Mouse (Mus musculus) midbrain, embryonic 15.5 days (tissue): ENCODE data around the gene Esrra. TPM values are rescaled to one million over a fixed set of nuclear protein-coding genes. Genes with fewer than 3 reads are reported as not detected.

Source experiments
- ATAC-seq: fragments of 200-750 bp; cut with Nextera tagmentation; replicated peaks from 2 replicates; pipeline ENCODE4 v1.8.0; 2017; ENCODE audit warnings: moderate TSS enrichment
- H3K27ac ChIP-seq: fragments of 300-500 bp; sonication (generic); 2 replicates; pipeline ENCODE4 v1.5.1; 2015; ENCODE audit warnings: mild to moderate bottlenecking, inconsistent platforms
- H3K27me3 ChIP-seq: fragments of 300-500 bp; sonication (generic); replicated peaks from 2 replicates; pipeline ENCODE4 v1.6.1; 2015; ENCODE audit warnings: inconsistent platforms
- H3K36me3 ChIP-seq: fragments of 300-500 bp; sonication (generic); replicated peaks from 2 replicates; pipeline ENCODE4 v1.6.1; 2015; ENCODE audit warnings: inconsistent platforms
- H3K4me1 ChIP-seq: fragments of 300-500 bp; sonication (generic); 2 replicates; pipeline ENCODE4 v1.6.1; 2015; ENCODE audit warnings: inconsistent platforms
- H3K4me2 ChIP-seq: fragments of 300-500 bp; sonication (generic); 2 replicates; pipeline ENCODE4 v1.6.1; 2015; ENCODE audit warnings: inconsistent platforms, mild to moderate bottlenecking, moderate library complexity
- H3K4me3 ChIP-seq: fragments of 300-500 bp; sonication (generic); 2 replicates; pipeline ENCODE4 v1.5.1; 2015; ENCODE audit warnings: mild to moderate bottlenecking, inconsistent platforms
- H3K9ac ChIP-seq: fragments of 300-500 bp; sonication (generic); 2 replicates; pipeline ENCODE4 v1.6.1; 2015; ENCODE audit warnings: mild to moderate bottlenecking, inconsistent platforms
- H3K9me3 ChIP-seq: fragments of 300-500 bp; sonication (generic); 2 replicates; pipeline ENCODE4 v1.6.1; 2016; ENCODE audit warnings: inconsistent platforms
- WGBS: fragments of 180-500 bp; shearing (Covaris S2); methylation state at CpG from one replicate; pipeline ENCODE4 v1.1.7; 2015; ENCODE audit warnings: mixed read lengths; 5-methylcytosine and 5-hydroxymethylcytosine counted together
- polyA plus RNA-seq: library from polyadenylated mRNA; unstranded; fragments of >200 nt; fragmentation: Nextera tagmentation; extraction: Ambion mirVana; gene quantifications from 2 replicates; pipeline ENCODE4 v1.2.1, GENCODE M21; 2015

The Esrra gene
- polyA plus RNA-seq, 1 experiment from 2014 or later: 16.2 TPM

DNA sequence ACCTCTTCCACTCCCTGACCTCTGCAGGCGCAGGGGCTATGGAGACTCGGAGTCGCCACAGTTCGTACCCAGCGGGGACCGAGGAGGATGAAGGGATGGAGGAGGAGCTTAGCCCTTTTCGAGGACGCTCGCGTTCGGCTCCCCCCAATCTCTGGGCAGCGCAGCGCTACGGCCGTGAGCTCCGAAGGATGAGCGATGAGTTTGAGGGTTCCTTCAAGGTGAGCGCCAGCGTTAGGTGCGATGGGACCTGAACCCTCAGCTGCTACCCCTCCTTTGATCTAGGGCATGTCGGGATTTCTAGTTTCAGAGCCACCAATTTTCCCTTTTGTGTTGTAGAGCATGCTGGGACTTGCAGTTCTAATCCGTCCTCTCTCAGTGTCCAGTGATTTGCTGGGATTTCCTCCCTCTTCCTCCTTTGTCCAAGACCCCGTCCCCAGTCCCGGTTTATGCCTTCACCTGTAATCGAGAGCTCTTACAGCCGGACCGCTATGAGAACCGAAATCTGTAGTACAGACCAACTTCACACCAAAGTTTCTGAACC lies 29.1 kb upstream of the Esrra start:
- peak overlapping the region; percentile 90 for H3K4me2 ChIP-seq
- H3K9ac ChIP-seq: peak overlapping the region; percentile 69
- H3K36me3 ChIP-seq: 0 out of 2 replicates have a peak, but pooled peaks cover 3% of the 10 kb centered on the region
- peak overlapping the region; percentile 94 for H3K27ac ChIP-seq
- H3K4me3 ChIP-seq: peak overlapping the region; percentile 62
- no peaks in the 10 kb centered on the region for H3K9me3 ChIP-seq
- peak; percentile 57 for ATAC-seq
- H3K4me1 ChIP-seq: peaks cover 23% of the 10 kb centered on the region
- no peaks in the 10 kb centered on the region for H3K27me3 ChIP-seq
- under 1% methylated on average over 28 of the region's 28 CpGs for whole genome bisulfite sequencing

DNA sequence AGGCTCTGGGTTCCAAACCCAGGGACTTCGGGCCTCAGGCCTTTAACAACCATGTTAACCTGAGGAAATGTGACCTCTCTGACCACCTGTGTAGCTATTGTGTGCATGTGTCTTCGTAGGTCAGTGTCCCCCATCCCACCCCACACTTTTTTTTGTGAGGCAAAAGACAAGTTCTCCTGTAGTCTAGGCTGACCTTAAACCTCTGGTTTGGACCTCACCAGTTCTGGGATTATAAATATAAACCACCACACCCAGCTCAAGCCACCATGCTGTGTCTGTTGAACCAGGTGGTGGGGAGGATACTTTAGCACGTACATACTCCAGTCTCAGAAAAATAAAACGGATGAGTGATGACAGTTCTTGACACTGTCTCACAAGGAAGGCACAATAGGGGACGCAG lies 28.3 kb upstream of the Esrra start:
- peak overlapping the region; percentile 94; the same call in 1 of the 2 replicates for H3K27ac ChIP-seq
- 51% methylated on average over 5 of the region's 5 CpGs for WGBS

DNA sequence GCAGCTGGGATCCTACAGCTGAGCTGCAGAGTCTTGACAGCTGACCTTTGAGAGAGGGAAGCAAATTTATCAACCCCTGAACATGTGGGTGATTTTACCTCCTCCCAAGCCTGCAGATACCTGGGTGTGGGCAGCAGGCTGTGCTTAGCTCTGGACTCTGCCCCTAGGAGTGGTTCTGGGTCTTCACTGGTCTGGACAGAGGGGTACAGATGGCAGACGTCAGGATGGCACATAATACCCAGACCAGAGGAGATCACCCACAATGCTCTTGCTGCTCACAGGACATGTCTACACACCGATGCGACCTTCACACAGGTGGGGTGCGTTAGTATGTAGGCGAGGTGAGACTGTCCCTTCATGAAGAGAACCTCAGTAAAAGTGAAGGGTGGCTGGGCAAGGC lies 27.9 kb upstream of the Esrra start:
- no peaks in the 10 kb centered on the region for H3K27me3 ChIP-seq
- H3K36me3 ChIP-seq: 0 out of 2 replicates have a peak, but pooled peaks cover 3% of the 10 kb centered on the region
- no peaks in the 10 kb centered on the region for H3K9me3 ChIP-seq
- no peak overlapping the region; the same call in 1 of the 2 replicates for H3K4me3 ChIP-seq
- ATAC-seq: no peak
- no peak overlapping the region for H3K9ac ChIP-seq
- H3K4me2 ChIP-seq: no peak overlapping the region
- H3K27ac ChIP-seq: no peak overlapping the region
- 89% methylated on average over 5 of the region's 5 CpGs for WGBS
- peaks cover 23% of the 10 kb centered on the region for H3K4me1 ChIP-seq

More for the DNA sequence above, 28.3 kb upstream of the Esrra start:
- no peak for ATAC-seq
- peak overlapping the region; percentile 69 for H3K9ac ChIP-seq
- H3K9me3 ChIP-seq: no peaks in the 10 kb centered on the region
- H3K36me3 ChIP-seq: 0 out of 2 replicates have a peak, but pooled peaks cover 3% of the 10 kb centered on the region
- peaks cover 23% of the 10 kb centered on the region for H3K4me1 ChIP-seq
- peak overlapping the region; percentile 62 for H3K4me3 ChIP-seq
- peak overlapping the region; percentile 90 for H3K4me2 ChIP-seq
- H3K27me3 ChIP-seq: no peaks in the 10 kb centered on the region

DNA sequence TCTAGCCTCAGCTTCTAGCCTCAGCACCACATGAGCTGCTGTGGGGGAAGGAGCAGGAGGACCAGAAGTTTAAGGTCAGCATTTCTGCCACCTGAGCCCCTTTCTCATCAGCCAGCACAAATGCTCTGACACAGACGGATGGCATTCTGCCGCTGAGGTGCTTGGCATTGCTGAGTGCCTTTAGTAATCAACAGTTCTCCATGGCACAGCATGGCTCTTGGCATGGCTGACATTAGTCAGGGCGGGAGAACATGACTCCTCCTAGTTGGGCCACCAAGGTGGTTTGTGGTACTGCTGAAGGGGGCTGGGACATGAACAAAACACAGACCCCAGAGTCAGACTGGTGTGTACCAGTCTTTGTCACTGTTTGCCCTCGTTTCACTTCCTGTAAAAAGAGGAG lies 26.6 kb upstream of the Esrra start:
- Histone ChIP-seq H3K9me3 (no peaks in the 10 kb centered on the region), H3K27me3 (no peaks in the 10 kb centered on the region), H3K27ac (no peak overlapping the region), H3K4me3 (no peak overlapping the region), H3K4me1 (peaks cover 26% of the 10 kb centered on the region), H3K4me2 (no peak overlapping the region), H3K9ac (no peak overlapping the region), H3K36me3 (0 out of 2 replicates have a peak, but pooled peaks cover 3% of the 10 kb centered on the region)
- ATAC-seq: no peak
- 83% methylated on average over 4 of the region's 4 CpGs for WGBS

DNA sequence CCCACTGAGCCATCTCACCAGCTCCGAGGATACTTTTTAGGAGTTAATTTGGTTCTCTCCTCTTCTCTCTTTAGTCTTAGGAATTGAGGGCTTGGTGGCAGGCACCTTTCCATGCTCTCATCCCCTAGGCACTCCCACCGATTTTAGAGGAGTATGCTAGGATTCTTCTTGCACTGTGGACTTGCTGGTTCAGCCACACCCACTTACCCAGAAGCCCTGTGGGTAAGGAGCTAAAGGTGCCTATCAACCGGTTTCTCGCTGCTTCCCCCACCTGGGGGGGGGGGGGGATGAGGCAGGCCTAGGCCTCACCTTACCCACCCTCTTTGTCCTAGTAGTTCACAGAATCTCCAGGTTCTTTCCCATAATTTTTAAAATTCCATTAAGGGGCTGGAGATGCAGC lies 26.1 kb upstream of the Esrra start:
- 57% methylated on average over 4 of the region's 4 CpGs for WGBS
- no peak overlapping the region for H3K4me2 ChIP-seq
- 0 out of 2 replicates have a peak, but pooled peaks cover 3% of the 10 kb centered on the region for H3K36me3 ChIP-seq
- H3K9ac ChIP-seq: no peak overlapping the region
- peaks cover 26% of the 10 kb centered on the region for H3K4me1 ChIP-seq
- no peak for ATAC-seq
- no peak overlapping the region for H3K4me3 ChIP-seq
- H3K27ac ChIP-seq: no peak overlapping the region
- H3K9me3 ChIP-seq: no peaks in the 10 kb centered on the region
- no peaks in the 10 kb centered on the region for H3K27me3 ChIP-seq

DNA sequence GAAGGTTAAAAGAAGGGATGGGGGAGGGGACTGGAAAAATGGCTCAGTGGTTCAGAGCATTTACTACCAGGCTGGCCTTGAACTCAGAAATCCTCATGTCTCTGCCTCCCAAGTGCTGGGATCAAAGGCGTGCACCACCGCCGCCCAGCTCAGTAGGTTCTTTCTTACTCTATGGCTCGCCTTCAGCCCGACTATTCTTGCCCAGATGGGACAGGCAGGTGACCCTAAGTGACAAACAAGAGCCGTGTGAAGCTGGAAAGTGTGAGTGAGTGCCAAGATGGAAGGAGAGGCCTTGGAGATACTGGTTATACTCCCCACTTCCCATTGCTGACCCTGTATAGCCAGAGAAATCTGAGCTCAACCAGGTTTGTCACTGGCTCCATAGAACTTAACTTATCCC lies 22.1 kb upstream of the Esrra start:
- no peaks in the 10 kb centered on the region for H3K9me3 ChIP-seq
- H3K27ac ChIP-seq: no peak overlapping the region
- H3K4me1 ChIP-seq: peaks cover 34% of the 10 kb centered on the region
- no peak for ATAC-seq
- WGBS: 94% methylated on average over 6 of the region's 6 CpGs
- no peaks in the 10 kb centered on the region for H3K27me3 ChIP-seq
- H3K9ac ChIP-seq: no peak overlapping the region
- H3K36me3 ChIP-seq: 0 out of 2 replicates have a peak, but pooled peaks cover 3% of the 10 kb centered on the region
- no peak overlapping the region for H3K4me3 ChIP-seq
- no peak overlapping the region for H3K4me2 ChIP-seq

DNA sequence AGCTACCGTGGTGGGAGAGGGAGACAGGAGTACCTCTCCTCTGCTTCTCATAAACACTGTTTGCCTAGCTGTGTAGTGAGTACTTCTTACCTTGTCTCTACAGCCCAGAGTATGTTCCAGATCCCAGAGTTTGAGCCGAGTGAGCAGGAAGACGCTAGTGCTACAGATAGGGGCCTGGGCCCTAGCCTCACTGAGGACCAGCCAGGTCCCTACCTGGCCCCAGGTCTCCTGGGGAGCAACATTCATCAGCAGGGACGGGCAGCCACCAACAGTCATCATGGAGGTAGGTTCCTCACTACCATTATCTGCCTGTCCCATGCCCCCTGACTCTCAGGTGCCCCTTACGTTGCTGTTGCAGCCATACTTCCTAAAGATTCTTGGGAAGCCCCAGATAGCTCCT lies 21.2 kb upstream of the Esrra start:
- 28% methylated on average over 5 of the region's 5 CpGs for WGBS
- Histone ChIP-seq H3K9me3 (no peaks in the 10 kb centered on the region), H3K27me3 (no peaks in the 10 kb centered on the region), H3K9ac (peak overlapping the region; percentile 90), H3K36me3 (0 out of 2 replicates have a peak, but pooled peaks cover 3% of the 10 kb centered on the region), H3K4me3 (peak overlapping the region; percentile 68), H3K4me2 (peak overlapping the region; percentile 97), H3K4me1 (peaks cover 39% of the 10 kb centered on the region), H3K27ac (peak overlapping the region; percentile 95)
- peak; percentile 4; the same call in 1 of the 2 replicates for ATAC-seq

DNA sequence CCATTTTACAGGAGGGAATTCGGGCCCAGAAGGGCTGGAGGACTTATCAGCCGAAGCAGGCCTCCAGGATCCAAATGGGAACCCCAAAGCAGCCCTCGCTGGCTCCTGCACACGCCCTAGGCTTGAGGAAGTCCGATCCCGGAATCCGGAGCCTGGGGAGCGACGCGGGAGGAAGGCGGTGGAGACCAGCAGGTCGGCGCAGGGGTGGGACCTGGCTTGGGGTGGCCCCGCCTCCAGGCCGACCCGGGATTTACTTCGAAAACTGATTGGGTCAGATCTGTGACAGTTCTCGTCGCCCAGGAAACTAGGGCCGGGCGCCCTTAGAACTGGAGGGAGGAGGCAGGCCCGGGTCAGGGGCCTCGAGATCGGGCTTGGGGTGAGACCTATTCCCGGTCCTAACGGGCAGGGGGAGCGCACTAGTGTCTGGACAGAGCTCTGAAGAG lies 20.7 kb upstream of the Esrra start, which contains the start of gene Gpr137:
Gene Gpr137, minus strand, starts transcription at position 232 of the 443 bp plus-strand sequence.
- peaks cover 39% of the 10 kb centered on the region for H3K4me1 ChIP-seq
- peak; percentile 88 for ATAC-seq
- WGBS: under 1% methylated on average over 27 of the region's 27 CpGs
- peak within 1 kb of the TSS; percentile 68 for H3K4me3 ChIP-seq
- H3K9me3 ChIP-seq: no peaks in the 10 kb centered on the region
- H3K4me2 ChIP-seq: peak within 1 kb of the TSS; percentile 97
- H3K36me3 ChIP-seq: 0 out of 2 replicates have a peak, but pooled peaks cover 3% of the 10 kb centered on the region
- H3K27ac ChIP-seq: peak within 1 kb of the TSS; percentile 95
- H3K27me3 ChIP-seq: no peaks in the 10 kb centered on the region
- H3K9ac ChIP-seq: peak within 1 kb of the TSS; percentile 90

DNA sequence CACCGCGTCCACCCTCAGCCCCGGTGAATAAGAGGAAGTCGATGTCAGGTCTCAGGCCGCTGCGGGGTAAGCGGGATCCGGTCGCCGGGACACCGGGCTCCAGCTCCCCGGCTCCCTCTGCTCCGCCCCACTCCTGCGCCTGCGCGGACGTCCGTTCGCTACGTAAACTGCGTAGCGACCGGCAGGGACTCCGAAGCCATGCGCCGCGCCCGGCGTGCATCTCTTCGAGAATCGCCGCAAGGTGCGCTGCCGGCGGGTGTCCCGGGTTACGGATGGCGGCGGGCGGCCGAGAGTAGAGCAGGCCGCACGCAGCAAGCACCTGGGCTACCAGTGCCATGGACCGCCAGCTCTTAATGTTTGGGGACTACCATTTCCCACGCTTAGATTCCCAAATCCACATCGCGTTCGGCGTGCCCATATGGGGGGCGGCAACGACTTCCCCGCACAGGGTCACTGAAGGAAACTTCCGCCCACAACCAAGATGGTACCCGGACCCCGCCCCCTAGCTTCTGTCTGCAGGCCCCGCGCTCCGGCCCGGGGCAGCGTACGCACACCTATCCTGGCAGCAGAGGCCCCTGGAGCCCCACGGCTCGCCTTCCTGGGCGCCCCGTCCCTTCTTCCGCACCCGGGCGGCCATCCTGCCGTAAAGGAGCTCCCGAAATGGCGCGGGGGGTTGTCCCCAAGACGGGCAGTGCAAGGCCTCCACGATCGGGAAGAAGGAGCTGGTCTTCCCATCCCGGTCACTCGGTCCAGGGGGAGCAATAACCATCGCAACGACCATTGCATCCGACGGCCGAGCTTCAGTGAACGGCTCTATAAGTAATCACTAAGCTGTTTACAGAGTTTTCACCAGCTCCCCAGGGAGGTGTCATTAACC lies 20.0 kb upstream of the Esrra start, which contains the start of gene Bad:
Gene Bad, plus strand, starts transcription at position 490 of the 877 bp plus-strand sequence.
- under 1% methylated on average over 83 of the region's 83 CpGs for WGBS
- peak; percentile 88 for ATAC-seq
- H3K4me2 ChIP-seq: peak within 1 kb of the TSS; percentile 97

DNA sequence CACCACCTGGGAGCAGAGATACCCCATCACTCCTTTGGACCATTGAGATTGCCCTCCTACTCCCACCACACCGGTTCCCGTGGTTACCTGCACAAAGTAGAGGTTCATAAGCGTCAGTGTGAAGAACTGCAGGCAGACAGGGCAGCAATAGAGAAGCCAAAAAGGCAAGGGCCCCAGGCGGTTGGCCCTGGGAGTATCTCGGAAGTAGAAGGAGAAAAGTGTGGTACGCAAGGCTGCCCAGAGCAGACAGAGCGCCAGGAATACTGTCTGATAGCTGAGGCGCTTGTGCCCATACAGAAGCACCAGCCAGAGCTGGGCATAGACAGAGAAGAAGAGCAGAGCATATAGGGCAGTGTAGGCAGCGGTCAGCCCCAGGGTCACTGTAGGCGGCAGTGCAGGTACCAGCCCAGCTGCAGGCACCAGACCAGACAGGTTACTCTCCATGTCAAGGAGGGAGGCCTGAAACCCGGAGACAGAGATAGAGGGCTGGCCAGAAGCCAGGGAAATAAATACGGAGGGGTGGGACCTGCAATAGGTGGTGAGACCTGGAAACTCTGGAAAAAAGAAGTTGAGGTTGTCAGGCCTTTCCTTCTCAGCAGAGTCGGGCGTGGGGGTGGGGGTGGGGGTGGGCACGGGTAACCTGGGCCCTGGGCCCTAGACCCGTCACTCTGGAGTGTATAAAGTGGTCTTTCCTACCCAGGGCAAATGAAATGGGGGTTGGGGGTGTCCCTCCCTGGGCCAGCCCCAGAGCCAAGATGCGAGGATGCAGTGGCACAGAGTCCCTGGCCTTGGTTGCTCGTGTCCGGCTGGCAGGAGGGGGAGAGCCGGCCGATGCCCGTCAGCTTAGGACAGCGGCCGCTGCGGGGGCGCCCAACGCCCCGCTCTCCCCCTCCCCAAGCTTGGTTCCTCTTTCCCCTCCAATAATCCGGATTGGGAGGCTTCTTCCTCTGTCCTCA lies 19.1 kb upstream of the Esrra start:
- peaks cover 39% of the 10 kb centered on the region for H3K4me1 ChIP-seq
- H3K9me3 ChIP-seq: no peaks in the 10 kb centered on the region
- WGBS: 20% methylated on average over 29 of the region's 29 CpGs
- peak overlapping the region; percentile 95 for H3K27ac ChIP-seq
- no peaks in the 10 kb centered on the region for H3K36me3 ChIP-seq
- peak overlapping the region; percentile 97 for H3K4me2 ChIP-seq
- H3K9ac ChIP-seq: peak overlapping the region; percentile 90
- H3K27me3 ChIP-seq: peaks cover 11% of the 10 kb centered on the region
- H3K4me3 ChIP-seq: peak overlapping the region; percentile 68
- peak; percentile 38 for ATAC-seq

More for the DNA sequence above, 20.0 kb upstream of the Esrra start, which contains the start of gene Bad:
- peaks cover 3% of the 10 kb centered on the region; the same call in 1 of the 2 replicates for H3K27me3 ChIP-seq
- no peaks in the 10 kb centered on the region for H3K9me3 ChIP-seq
- H3K27ac ChIP-seq: peak within 1 kb of the TSS; percentile 95
- peak within 1 kb of the TSS; percentile 90 for H3K9ac ChIP-seq
- peaks cover 39% of the 10 kb centered on the region for H3K4me1 ChIP-seq
- H3K36me3 ChIP-seq: 0 out of 2 replicates have a peak, but pooled peaks cover 3% of the 10 kb centered on the region
- peak within 1 kb of the TSS; percentile 68 for H3K4me3 ChIP-seq
